Mouse (Mus musculus): ENCODE results near the gene Zdhhc9.

Zdhhc9 gene

GRCm38 (mm10) chrX:48208519-48209185, at the start of gene Zdhhc9:
Zdhhc9 (minus strand) TSS chrX:48208878.
- in situ Hi-C loops (cut with MboI, MseI) = loop anchor here (5.0 kb wide), 1 partner anchor 66 kb away; no protein-coding TSS in a partner anchor

- in situ Hi-C loops (cut with MboI, MseI) = no loop called here
These were observed 48.3 kb upstream of the Zdhhc9 start for GRCm38 (mm10) chrX:48257011-48257410.

GRCm38 (mm10) chrX:48256468-48257007, 47.9 kb upstream of the Zdhhc9 start, which contains the start of gene Utp14a:
Utp14a (plus strand) TSS chrX:48256862.
- in situ Hi-C loops (cut with MboI, MseI) = no loop called here

GRCm38 (mm10) chrX:48255830-48256428, 47.3 kb upstream of the Zdhhc9 start:
- in situ Hi-C loops (cut with MboI, MseI) = no loop called here

GRCm38 (mm10) chrX:48234417-48234816, 25.7 kb upstream of the Zdhhc9 start:
- in situ Hi-C loops (cut with MboI, MseI) = no loop called here

GRCm38 (mm10) chrX:48226225-48226624, 17.5 kb upstream of the Zdhhc9 start:
- in situ Hi-C loops (cut with MboI, MseI) = no loop called here

- in situ Hi-C loops (cut with MboI, MseI) = no loop called here
These were observed 14.0 kb upstream of the Zdhhc9 start for GRCm38 (mm10) chrX:48222706-48223105.

- in situ Hi-C loops (cut with MboI, MseI) = no loop called here
These were observed 10.8 kb upstream of the Zdhhc9 start for GRCm38 (mm10) chrX:48219468-48219867.

GRCm38 (mm10) chrX:48209746-48210145, 1.1 kb upstream of the Zdhhc9 start:
- in situ Hi-C loops (cut with MboI, MseI) = loop anchor here (5.0 kb wide), 1 partner anchor 67 kb away; no protein-coding TSS in a partner anchor

- in situ Hi-C loops (cut with MboI, MseI) = loop anchor here (5.0 kb wide), 1 partner anchor 66 kb away; no protein-coding TSS in a partner anchor
These were observed 754 bp downstream of the Zdhhc9 start for GRCm38 (mm10) chrX:48207761-48208487.

GRCm38 (mm10) chrX:48204469-48204868, 4.2 kb downstream of the Zdhhc9 start:
- in situ Hi-C loops (cut with MboI, MseI) = no loop called here

GRCm38 (mm10) chrX:48203763-48204162, 4.9 kb downstream of the Zdhhc9 start:
- in situ Hi-C loops (cut with MboI, MseI) = no loop called here

GRCm38 (mm10) chrX:48202995-48203394, 5.7 kb downstream of the Zdhhc9 start:
- in situ Hi-C loops (cut with MboI, MseI) = no loop called here

GRCm38 (mm10) chrX:48202436-48202835, 6.2 kb downstream of the Zdhhc9 start:
- in situ Hi-C loops (cut with MboI, MseI) = no loop called here

- in situ Hi-C loops (cut with MboI, MseI) = no loop called here
These were observed 6.7 kb downstream of the Zdhhc9 start for GRCm38 (mm10) chrX:48201973-48202372.

- in situ Hi-C loops (cut with MboI, MseI) = no loop called here
These were observed 8.0 kb downstream of the Zdhhc9 start for GRCm38 (mm10) chrX:48200699-48201098.

GRCm38 (mm10) chrX:48199026-48199425, 9.7 kb downstream of the Zdhhc9 start:
- in situ Hi-C loops (cut with MboI, MseI) = no loop called here

- in situ Hi-C loops (cut with MboI, MseI) = no loop called here
These were observed 10.8 kb downstream of the Zdhhc9 start for GRCm38 (mm10) chrX:48197856-48198255.

GRCm38 (mm10) chrX:48193235-48194152, 15.2 kb downstream of the Zdhhc9 start:
- in situ Hi-C loops (cut with MboI, MseI) = no loop called here

- in situ Hi-C loops (cut with MboI, MseI) = no loop called here
These were observed 17.4 kb downstream of the Zdhhc9 start for GRCm38 (mm10) chrX:48191261-48191660.

- in situ Hi-C loops (cut with MboI, MseI) = no loop called here
These were observed 24.0 kb downstream of the Zdhhc9 start for GRCm38 (mm10) chrX:48184703-48185102.

All from T-helper 1 cell (primary cell).